Comparison of ENCODE assay signal across 8 mouse cellular contexts in genomic region chr7:127574115-127574514, GRCm38 (mm10). TPM values are rescaled to one million over a fixed set of nuclear protein-coding genes. Genes with fewer than 3 reads are reported as not detected.
DNase-seq lines count a peak whose midpoint lies in the region; ATAC-seq and TF ChIP-seq lines count a peak whose summit lies in the region.

No protein-coding gene starts in this region.

- no peak for TF ChIP-seq POLR2A in myocyte (IDR thresholded peaks at IDR 0.05; ENCODE audit: insufficient read length, low read depth)

- no peak for DNase-seq in layer of hippocampus, adult 2 months (ENCODE audit: low spot score in 2 of 2)
- DNase-seq in layer of hippocampus, postnatal 14 days (ENCODE audit: low spot score in 2 of 2) = no peak
- DNase-seq in embryonic facial prominence, embryonic 10.5 days (ENCODE audit: low spot score) = no peak
- no peak for DNase-seq in hindbrain, postnatal 0 days (ENCODE audit: low spot score)
- DNase-seq in cerebellum, adult 9-11 months = no peak
- DNase-seq in embryo, embryonic 10 days (ENCODE audit: low spot score) = no peak
- DNase-seq in right cerebral cortex, postnatal 36 days (ENCODE audit: low spot score in 2 of 2) = no peak

- peak overlapping the region; percentile 94 for H3K27ac ChIP-seq in layer of hippocampus, adult 2 months
- H3K27ac ChIP-seq in embryonic facial prominence, embryonic 10.5 days (replicated peaks) = peak overlapping the region; percentile 92
- peak overlapping the region; percentile 81; the same call in 1 of the 2 replicates for H3K27ac ChIP-seq in hindbrain, postnatal 0 days

- H3K9me3 ChIP-seq in embryonic facial prominence, embryonic 10.5 days = no peaks in the 10 kb centered on the region
- no peaks in the 10 kb centered on the region for H3K9me3 ChIP-seq in hindbrain, postnatal 0 days (ENCODE audit: low read length)

- H3K36me3 ChIP-seq in embryonic facial prominence, embryonic 10.5 days (replicated peaks) = peaks cover 41% of the 10 kb centered on the region
- peaks cover 15% of the 10 kb centered on the region; the same call in 1 of the 2 replicates for H3K36me3 ChIP-seq in hindbrain, postnatal 0 days (ENCODE audit: insufficient read depth, low read length)
- H3K36me3 ChIP-seq in myocyte (ENCODE audit: control insufficient read depth, insufficient read depth) = peaks cover 3% of the 10 kb centered on the region

- H3K9ac ChIP-seq in hindbrain, postnatal 0 days (replicated peaks; ENCODE audit: low read length) = peak overlapping the region; percentile 62

- ATAC-seq in hindbrain, postnatal 0 days = no peak

- H3K4me2 ChIP-seq in hindbrain, postnatal 0 days (ENCODE audit: low read depth, low read length) = peak overlapping the region; percentile 74
- H3K4me2 ChIP-seq in myocyte (ENCODE audit: low read depth) = peak overlapping the region; percentile 94

- peak overlapping the region; percentile 25 for H3ac ChIP-seq in myocyte (ENCODE audit: control insufficient read depth, insufficient read length)

- no peak for TF ChIP-seq CTCF in layer of hippocampus, adult 2 months (conservative IDR thresholded peaks at IDR 0.05)
- no peak for TF ChIP-seq CTCF in hindbrain, postnatal 0 days (IDR thresholded peaks at IDR 0.05; ENCODE audit: low read depth)

- H3K27me3 ChIP-seq in embryonic facial prominence, embryonic 10.5 days (replicated peaks; ENCODE audit: low read depth, poor library complexity, severe bottlenecking) = no peaks in the 10 kb centered on the region
- no peaks in the 10 kb centered on the region for H3K27me3 ChIP-seq in hindbrain, postnatal 0 days (ENCODE audit: insufficient read depth, low read length)
- H3K27me3 ChIP-seq in myocyte (ENCODE audit: control insufficient read depth, insufficient read depth, insufficient read length) = no peaks in the 10 kb centered on the region

- H3K79me2 ChIP-seq in myocyte (ENCODE audit: control insufficient read depth, insufficient read depth) = peaks cover 12% of the 10 kb centered on the region

- H3K4me1 ChIP-seq in embryonic facial prominence, embryonic 10.5 days = peaks cover 27% of the 10 kb centered on the region
- peaks cover 13% of the 10 kb centered on the region for H3K4me1 ChIP-seq in hindbrain, postnatal 0 days (ENCODE audit: insufficient read depth, low read length)

- WGBS in embryonic facial prominence, embryonic 10.5 days = 29% methylated on average over 7 of the region's 7 CpGs
- 25% methylated on average over 7 of the region's 7 CpGs for whole genome bisulfite sequencing in hindbrain, postnatal 0 days

- peak overlapping the region; percentile 87 for H3K4me3 ChIP-seq in layer of hippocampus, adult 2 months
- H3K4me3 ChIP-seq in embryonic facial prominence, embryonic 10.5 days = peak overlapping the region; percentile 93
- peak overlapping the region; percentile 54 for H3K4me3 ChIP-seq in hindbrain, postnatal 0 days (ENCODE audit: low read length)
- peak overlapping the region; percentile 59 for H3K4me3 ChIP-seq in myocyte

TF ChIP-seq in myocyte, 11 proteins besides CTCF, POLR2A, EP300 and RAD21:
- TF ChIP-seq MYOD1 (IDR thresholded peaks at IDR 0.05; ENCODE audit: control insufficient read depth in 1 of 3, insufficient read length in 2 of 3, low read depth in 2 of 3) (no peak), CEBPB (IDR thresholded peaks at IDR 0.05; ENCODE audit: insufficient read depth, poor library complexity, severe bottlenecking) (no peak), SRF (IDR thresholded peaks at IDR 0.05; ENCODE audit: control insufficient read depth, insufficient read length, low read depth) (no peak), REST (IDR thresholded peaks at IDR 0.05; ENCODE audit: insufficient read depth, insufficient read length) (no peak), USF1 (IDR thresholded peaks at IDR 0.05; ENCODE audit: low read depth) (no peak), E2F4 (IDR thresholded peaks at IDR 0.05; ENCODE audit: insufficient read depth) (no peak), TCF12 (IDR thresholded peaks at IDR 0.05; ENCODE audit: insufficient read depth, poor library complexity, severe bottlenecking) (no peak), MAX (IDR thresholded peaks at IDR 0.05; ENCODE audit: low read depth) (no peak), TCF3 (IDR thresholded peaks at IDR 0.05; ENCODE audit: insufficient read length, low read depth) (no peak), POLR2AphosphoS2 (IDR thresholded peaks at IDR 0.05; ENCODE audit: insufficient read length, low read depth) (no peak), MYOG (IDR thresholded peaks at IDR 0.05; ENCODE audit: control insufficient read depth in 1 of 3, insufficient read depth in 1 of 3, insufficient read length in 2 of 3, low read depth in 2 of 3) (no peak)

RNA-seq across cellular contexts. Expression of gene Phkg2, which starts 1.0 kb away (rescaled TPM):
- total RNA-seq in layer of hippocampus, adult 2 months (2021) = 10 to 100 TPM; 80.4 to 84.2 TPM
- total RNA-seq in layer of hippocampus, postnatal 14 days (2021) = 10 to 100 TPM; 79.5 to 83.7 TPM
- 40.7 and 43.4 TPM in 2 replicates for polyA plus RNA-seq in embryonic facial prominence, embryonic 10.5 days (2016; fragmentation: Nextera tagmentation; extraction: Ambion mirVana)
- 63.1 and 71.4 TPM in 2 replicates for total RNA-seq in hindbrain, postnatal 0 days (2014; rRNA removed)
- 58.2 and 65.0 TPM in 2 replicates for polyA plus RNA-seq in hindbrain, postnatal 0 days (2015; fragmentation: Nextera tagmentation; extraction: Ambion mirVana)
- 18.3 TPM for polyA plus RNA-seq in myocyte (2012; fragmentation: generic; extraction: Trizol)

RNA-seq across cellular contexts. Expression of gene Tmem265, which starts 12.9 kb away (rescaled TPM):
- total RNA-seq in layer of hippocampus, adult 2 months (2021) = not detected
- total RNA-seq in layer of hippocampus, postnatal 14 days (2021) = 1 to 10 TPM in 1 of 2 experiments, under 1 TPM in 1; 0.94 to 2.2 TPM
- polyA plus RNA-seq in embryonic facial prominence, embryonic 10.5 days (2016; fragmentation: Nextera tagmentation; extraction: Ambion mirVana) = 5.1 and 7.3 TPM in 2 replicates
- 5.7 and 20.5 TPM in 2 replicates for total RNA-seq in hindbrain, postnatal 0 days (2014; rRNA removed)
- 7.1 and 9.2 TPM in 2 replicates for polyA plus RNA-seq in hindbrain, postnatal 0 days (2015; fragmentation: Nextera tagmentation; extraction: Ambion mirVana)
- not detected for polyA plus RNA-seq in myocyte (2012; fragmentation: generic; extraction: Trizol)

RNA-seq across cellular contexts. Expression of gene Ccdc189, which starts 14.3 kb away (rescaled TPM):
- 10 to 100 TPM; 11.5 to 12.9 TPM for total RNA-seq in layer of hippocampus, adult 2 months (2021)
- total RNA-seq in layer of hippocampus, postnatal 14 days (2021) = 10 to 100 TPM in 1 of 2 experiments, 1 to 10 TPM in 1; 9.3 to 12.4 TPM
- polyA plus RNA-seq in embryonic facial prominence, embryonic 10.5 days (2016; fragmentation: Nextera tagmentation; extraction: Ambion mirVana) = 11.8 and 15.3 TPM in 2 replicates
- 9.0 and 10.9 TPM in 2 replicates for total RNA-seq in hindbrain, postnatal 0 days (2014; rRNA removed)
- 9.2 and 11.2 TPM in 2 replicates for polyA plus RNA-seq in hindbrain, postnatal 0 days (2015; fragmentation: Nextera tagmentation; extraction: Ambion mirVana)
- 6.1 TPM for polyA plus RNA-seq in myocyte (2012; fragmentation: generic; extraction: Trizol)

RNA-seq across cellular contexts. Expression of gene Rnf40, which starts 14.5 kb away (rescaled TPM):
- 10 to 100 TPM; 69.5 to 72.8 TPM for total RNA-seq in layer of hippocampus, adult 2 months (2021)
- total RNA-seq in layer of hippocampus, postnatal 14 days (2021) = 10 to 100 TPM; 69.9 to 72.1 TPM
- 61.2 and 64.2 TPM in 2 replicates for polyA plus RNA-seq in embryonic facial prominence, embryonic 10.5 days (2016; fragmentation: Nextera tagmentation; extraction: Ambion mirVana)
- 33.6 and 34.6 TPM in 2 replicates for total RNA-seq in hindbrain, postnatal 0 days (2014; rRNA removed)
- polyA plus RNA-seq in hindbrain, postnatal 0 days (2015; fragmentation: Nextera tagmentation; extraction: Ambion mirVana) = 35.6 and 36.2 TPM in 2 replicates
- 32.2 TPM for polyA plus RNA-seq in myocyte (2012; fragmentation: generic; extraction: Trizol)

RNA-seq across cellular contexts. Expression of gene Zfp629, which starts 41.5 kb away (rescaled TPM):
- 10 to 100 TPM; 21.8 to 22.5 TPM for total RNA-seq in layer of hippocampus, adult 2 months (2021)
- 10 to 100 TPM; 21.3 to 22.6 TPM for total RNA-seq in layer of hippocampus, postnatal 14 days (2021)
- polyA plus RNA-seq in embryonic facial prominence, embryonic 10.5 days (2016; fragmentation: Nextera tagmentation; extraction: Ambion mirVana) = 31.6 and 33.6 TPM in 2 replicates
- total RNA-seq in hindbrain, postnatal 0 days (2014; rRNA removed) = 36.2 and 40.0 TPM in 2 replicates
- polyA plus RNA-seq in hindbrain, postnatal 0 days (2015; fragmentation: Nextera tagmentation; extraction: Ambion mirVana) = 12.1 and 12.3 TPM in 2 replicates
- polyA plus RNA-seq in myocyte (2012; fragmentation: generic; extraction: Trizol) = 6.3 TPM
